ENCODE assay signal across 8 mouse cellular contexts in the genomic region with DNA sequence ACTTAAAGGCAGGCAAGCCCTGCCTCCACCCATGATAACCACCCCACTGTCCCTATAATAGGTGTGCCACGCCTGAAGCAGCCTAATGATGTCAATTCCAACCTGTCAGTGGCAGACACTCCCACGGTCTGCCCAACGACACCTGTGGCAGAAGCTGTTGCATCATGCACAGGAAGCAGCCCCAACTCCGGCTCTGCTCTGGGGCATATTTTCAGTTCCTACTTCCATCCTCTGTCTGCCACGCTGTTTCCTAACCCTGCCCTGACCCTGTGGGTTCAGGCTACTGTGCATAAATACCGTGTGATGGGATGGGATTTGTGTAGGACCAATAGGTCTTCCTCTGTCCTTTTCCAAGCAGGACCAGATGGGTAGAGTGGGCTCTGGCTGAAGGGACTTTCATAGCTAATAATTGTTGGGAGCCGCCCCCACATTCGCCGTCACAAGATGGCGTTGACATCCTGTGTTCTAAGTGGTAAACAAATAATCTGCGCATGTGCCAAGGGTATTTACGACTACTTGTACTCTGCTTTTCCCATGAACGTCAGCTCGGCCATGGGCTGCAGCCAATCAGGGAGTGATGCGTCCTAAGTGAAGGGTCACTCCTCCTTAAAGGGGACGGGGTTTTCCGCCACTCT. TPM values are rescaled to one million over a fixed set of nuclear protein-coding genes. Genes with fewer than 3 reads are reported as not detected.
DNase-seq lines count a peak whose midpoint lies in the region; ATAC-seq and TF ChIP-seq lines count a peak whose summit lies in the region.
"Not testable (repeated sequence)": the region's sequence is repeated elsewhere in the genome, so short reads cannot be mapped to it uniquely, and the experiment has no call there.

No protein-coding gene starts in this region.

- not testable (repeated sequence) for H3K4me1 ChIP-seq in bone marrow macrophage, adult 2 months (ENCODE audit: control insufficient read depth, insufficient read depth, low read length); embryonic fibroblast, embryonic 13.5 days (ENCODE audit: control insufficient read depth, insufficient read depth, low read length); heart, embryonic 11.5 days (ENCODE audit: control insufficient read depth, insufficient read depth, low read length); limb, embryonic 13.5 days

- not testable (repeated sequence) for TF ChIP-seq CTCF in bone marrow macrophage, adult 2 months (IDR thresholded peaks at IDR 0.05; ENCODE audit: low read depth, low read length); embryonic fibroblast, embryonic 13.5 days (IDR thresholded peaks at IDR 0.05; ENCODE audit: borderline replicate concordance, insufficient read depth, low read length)

- H3K4me2 ChIP-seq in heart, embryonic 11.5 days, result peak overlapping the region; percentile 58
- H3K4me2 ChIP-seq in limb, embryonic 13.5 days (replicated peaks), result peak overlapping the region; percentile 58

- DNase-seq in kidney, adult 11 months, result peak; percentile 86
- peak; percentile 30 for DNase-seq in ovary, postnatal 36 days (ENCODE audit: low spot score)
- peak; percentile 77 for DNase-seq in thymus, postnatal 25 days

- H3K27ac ChIP-seq in bone marrow macrophage, adult 2 months (ENCODE audit: insufficient read depth, low read depth, low read length), result peak overlapping the region; percentile 87
- not testable (repeated sequence) for H3K27ac ChIP-seq in embryonic fibroblast, embryonic 13.5 days (ENCODE audit: insufficient read depth, low read length); limb, embryonic 13.5 days
- H3K27ac ChIP-seq in heart, embryonic 11.5 days (ENCODE audit: low read depth, low read length), result peak overlapping the region; percentile 35; the same call in 1 of the 2 replicates

- peak overlapping the region; percentile 59 for H3K9ac ChIP-seq in heart, embryonic 11.5 days (ENCODE audit: low read depth, low read length)
- H3K9ac ChIP-seq in limb, embryonic 13.5 days, result peak overlapping the region; percentile 35; the same call in 1 of the 2 replicates

- not testable (repeated sequence) for TF ChIP-seq POLR2A in bone marrow macrophage, adult 2 months (IDR thresholded peaks at IDR 0.05; ENCODE audit: borderline replicate concordance, low read depth, low read length); embryonic fibroblast, embryonic 13.5 days (IDR thresholded peaks at IDR 0.05; ENCODE audit: low read depth, low read length)

- ATAC-seq in heart, embryonic 11.5 days (replicated peaks; ENCODE audit: insufficient number of reproducible peaks, low FRiP score, low TSS enrichment); limb, embryonic 13.5 days (ENCODE audit: low FRiP score, low read depth): not testable (repeated sequence)
- ATAC-seq in megakaryocyte, adult 5-6 weeks (ENCODE audit: poor library complexity, severe bottlenecking), result peak; percentile 92

- not testable (repeated sequence) for H3K9me3 ChIP-seq in heart, embryonic 11.5 days (replicated peaks; ENCODE audit: control insufficient read depth, low read length); limb, embryonic 13.5 days

- 58% methylated on average over 14 of the region's 17 CpGs for WGBS in heart, embryonic 11.5 days (ENCODE audit: insufficient replicate concordance)
- 67% methylated on average over 16 of the region's 17 CpGs for WGBS in limb, embryonic 13.5 days

- not testable (repeated sequence) for H3K36me3 ChIP-seq in heart, embryonic 11.5 days (ENCODE audit: control insufficient read depth, insufficient read depth, low read length); limb, embryonic 13.5 days

- H3K4me3 ChIP-seq in bone marrow macrophage, adult 2 months (ENCODE audit: insufficient read depth, low read length), result peak overlapping the region; percentile 66
- peak overlapping the region; percentile 42 for H3K4me3 ChIP-seq in embryonic fibroblast, embryonic 13.5 days (ENCODE audit: insufficient read depth, low read length)
- H3K4me3 ChIP-seq in heart, embryonic 11.5 days (ENCODE audit: low read depth, low read length), result peak overlapping the region; percentile 42
- peak overlapping the region; percentile 43 for H3K4me3 ChIP-seq in limb, embryonic 13.5 days

- not testable (repeated sequence) for H3K27me3 ChIP-seq in heart, embryonic 11.5 days (ENCODE audit: control insufficient read depth, insufficient read depth, low read length); limb, embryonic 13.5 days

RNA-seq across cellular contexts. Expression of a gene that starts 5.0 kb away (rescaled TPM):
- 30.0 and 44.1 TPM in 2 replicates for polyA plus RNA-seq in bone marrow macrophage, adult 2 months (2012; ENCODE audit: insufficient read depth, insufficient read length, missing spikeins)
- 2.7 and 10.1 TPM in 2 replicates for polyA plus RNA-seq in embryonic fibroblast, embryonic 13.5 days (2011; ENCODE audit: insufficient read length, low read depth, missing spikeins)
- polyA plus RNA-seq in heart, embryonic 11.5 days (2014; fragmentation: Nextera tagmentation; extraction: Ambion mirVana), result 2.6 and 3.7 TPM in 2 replicates
- 6.8 and 7.3 TPM in 2 replicates for polyA plus RNA-seq in limb, embryonic 13.5 days (2015; fragmentation: Nextera tagmentation; extraction: Ambion mirVana)
- 8.8 and 12.4 TPM in 2 replicates for total RNA-seq in megakaryocyte, adult 5-6 weeks (2015)
- total RNA-seq in megakaryocyte, adult 5-6 weeks (2017), result 9.7 and 11.5 TPM in 2 replicates

RNA-seq across cellular contexts. Expression of a gene that starts 43.5 kb away (rescaled TPM):
- polyA plus RNA-seq in bone marrow macrophage, adult 2 months (2012; ENCODE audit: insufficient read depth, insufficient read length, missing spikeins), result 43.3 and 49.9 TPM in 2 replicates
- polyA plus RNA-seq in embryonic fibroblast, embryonic 13.5 days (2011; ENCODE audit: insufficient read length, low read depth, missing spikeins), result 44.7 and 75.2 TPM in 2 replicates
- 67.3 and 83.3 TPM in 2 replicates for polyA plus RNA-seq in heart, embryonic 11.5 days (2014; fragmentation: Nextera tagmentation; extraction: Ambion mirVana)
- 85.6 and 89.9 TPM in 2 replicates for polyA plus RNA-seq in limb, embryonic 13.5 days (2015; fragmentation: Nextera tagmentation; extraction: Ambion mirVana)
- 48.8 and 63.4 TPM in 2 replicates for total RNA-seq in megakaryocyte, adult 5-6 weeks (2015)
- 139 TPM in 2 replicates for total RNA-seq in megakaryocyte, adult 5-6 weeks (2017)

Comparison
In these comparisons a context has a peak if more than half of its experiments do, and no peak if none do; other contexts are left out.
1. DNase-seq: peak in every context shown above with its lines; median percentile 86 in kidney, adult 11 months; 77 in thymus, postnatal 25 days; 30 in ovary, postnatal 36 days.